Mouse (Mus musculus) heart, embryonic 15.5 days (tissue): ENCODE data around the gene Psapl1. TPM values are rescaled to one million over a fixed set of nuclear protein-coding genes. Genes with fewer than 3 reads are reported as not detected.

Experiments
- ATAC-seq: fragments of 200-750 bp; cut with Nextera tagmentation; replicated peaks from 2 replicates; pipeline ENCODE4 v1.8.0; 2017; ENCODE audit warnings: low read depth, moderate TSS enrichment; ENCODE audit not compliant: insufficient number of reproducible peaks, insufficient read depth, low FRiP score
- H3K27ac ChIP-seq: fragments of 300-500 bp; sonication (generic); 2 replicates; pipeline ENCODE4 v1.5.1; 2015; ENCODE audit warnings: mild to moderate bottlenecking, inconsistent platforms
- H3K27me3 ChIP-seq: fragments of 300-500 bp; sonication (generic); 2 replicates; pipeline ENCODE4 v1.6.1; 2015; ENCODE audit warnings: inconsistent platforms
- H3K36me3 ChIP-seq: fragments of 300-500 bp; sonication (generic); 2 replicates; pipeline ENCODE4 v1.6.1; 2015; ENCODE audit warnings: mild to moderate bottlenecking, inconsistent platforms
- H3K4me1 ChIP-seq: fragments of 300-500 bp; sonication (generic); replicated peaks from 2 replicates; pipeline ENCODE4 v1.6.1; 2015; ENCODE audit warnings: inconsistent platforms
- H3K4me2 ChIP-seq: fragments of 300-500 bp; sonication (generic); 2 replicates; pipeline ENCODE4 v1.6.1; 2015; ENCODE audit warnings: inconsistent platforms, mild to moderate bottlenecking, moderate library complexity
- H3K4me3 ChIP-seq: fragments of 300-500 bp; sonication (generic); 2 replicates; pipeline ENCODE4 v1.5.1; 2015; ENCODE audit warnings: mild to moderate bottlenecking, inconsistent platforms
- H3K9ac ChIP-seq: fragments of 300-500 bp; sonication (generic); 2 replicates; pipeline ENCODE4 v1.6.1; 2015; ENCODE audit warnings: mild to moderate bottlenecking, inconsistent platforms
- H3K9me3 ChIP-seq: fragments of 300-500 bp; sonication (generic); replicated peaks from 2 replicates; pipeline ENCODE4 v1.6.1; 2016; ENCODE audit warnings: inconsistent platforms
- WGBS: fragments of 180-500 bp; shearing (Covaris S2); methylation state at CpG from one replicate; pipeline ENCODE4 v1.1.7; 2015; ENCODE audit warnings: mixed read lengths; 5-methylcytosine and 5-hydroxymethylcytosine counted together
- polyA plus RNA-seq: library from polyadenylated mRNA; unstranded; fragments of >200 nt; fragmentation: Nextera tagmentation; extraction: Ambion mirVana; gene quantifications from 2 replicates; pipeline ENCODE4 v1.2.1, GENCODE M21; 2015

Gene Psapl1
- polyA plus RNA-seq, 1 experiment from 2014 or later = 0.13 TPM

- no peaks in the 10 kb centered on the region for H3K4me1 ChIP-seq
- H3K9ac ChIP-seq = no peak overlapping the region
- no peaks in the 10 kb centered on the region for H3K27me3 ChIP-seq
- no peaks in the 10 kb centered on the region for H3K36me3 ChIP-seq
- no peaks in the 10 kb centered on the region for H3K9me3 ChIP-seq
- WGBS = 81% methylated on average over 7 of the region's 7 CpGs
- H3K4me3 ChIP-seq = no peak overlapping the region
- ATAC-seq = no peak
- no peak overlapping the region for H3K4me2 ChIP-seq
- H3K27ac ChIP-seq = no peak overlapping the region
Measured at GRCm38 (mm10) chr5:36182326-36182725, 21.5 kb upstream of the Psapl1 start.

GRCm38 (mm10) chr5:36186294-36187053 is 17.3 kb upstream of the Psapl1 start:
- Histone ChIP-seq H3K27ac (no peak overlapping the region), H3K36me3 (no peaks in the 10 kb centered on the region), H3K9me3 (no peaks in the 10 kb centered on the region), H3K4me2 (no peak overlapping the region), H3K27me3 (no peaks in the 10 kb centered on the region), H3K4me3 (no peak overlapping the region), H3K9ac (no peak overlapping the region), H3K4me1 (no peaks in the 10 kb centered on the region)
- ATAC-seq = no peak
- 58% methylated on average over 8 of the region's 8 CpGs for WGBS

- Histone ChIP-seq H3K4me3 (no peak overlapping the region), H3K36me3 (no peaks in the 10 kb centered on the region), H3K27me3 (no peaks in the 10 kb centered on the region), H3K27ac (no peak overlapping the region), H3K4me1 (no peaks in the 10 kb centered on the region), H3K9ac (no peak overlapping the region), H3K9me3 (no peaks in the 10 kb centered on the region), H3K4me2 (no peak overlapping the region)
- WGBS = 79% methylated on average over 4 of the region's 4 CpGs
- ATAC-seq = no peak
Measured at GRCm38 (mm10) chr5:36188310-36188709, 15.5 kb upstream of the Psapl1 start.

GRCm38 (mm10) chr5:36191285-36191684 is 12.5 kb upstream of the Psapl1 start:
- WGBS = 85% methylated on average over 4 of the region's 4 CpGs
- Histone ChIP-seq H3K4me2 (no peak overlapping the region), H3K27ac (no peak overlapping the region), H3K9me3 (no peaks in the 10 kb centered on the region), H3K9ac (no peak overlapping the region), H3K36me3 (no peaks in the 10 kb centered on the region), H3K4me1 (peaks cover 8% of the 10 kb centered on the region), H3K27me3 (no peaks in the 10 kb centered on the region), H3K4me3 (no peak overlapping the region)
- no peak for ATAC-seq

GRCm38 (mm10) chr5:36191876-36192275 is 11.9 kb upstream of the Psapl1 start:
- Histone ChIP-seq H3K27me3 (no peaks in the 10 kb centered on the region), H3K27ac (no peak overlapping the region), H3K4me3 (no peak overlapping the region), H3K36me3 (no peaks in the 10 kb centered on the region), H3K4me1 (peaks cover 8% of the 10 kb centered on the region), H3K9ac (no peak overlapping the region), H3K4me2 (no peak overlapping the region), H3K9me3 (no peaks in the 10 kb centered on the region)
- ATAC-seq = no peak
- WGBS = 77% methylated on average over 3 of the region's 3 CpGs

- Histone ChIP-seq H3K4me3 (no peak overlapping the region), H3K36me3 (no peaks in the 10 kb centered on the region), H3K27ac (no peak overlapping the region), H3K9me3 (no peaks in the 10 kb centered on the region), H3K4me2 (no peak overlapping the region), H3K4me1 (peaks cover 8% of the 10 kb centered on the region), H3K9ac (no peak overlapping the region), H3K27me3 (no peaks in the 10 kb centered on the region)
- 83% methylated on average over 2 of the region's 2 CpGs for WGBS
- no peak for ATAC-seq
Measured at GRCm38 (mm10) chr5:36192677-36193076, 11.1 kb upstream of the Psapl1 start.

GRCm38 (mm10) chr5:36194631-36195030 is 9.2 kb upstream of the Psapl1 start:
- H3K9me3 ChIP-seq = no peaks in the 10 kb centered on the region
- ATAC-seq = no peak
- peaks cover 8% of the 10 kb centered on the region for H3K4me1 ChIP-seq
- WGBS = 70% methylated on average over 4 of the region's 4 CpGs
- no peak overlapping the region for H3K4me2 ChIP-seq
- H3K9ac ChIP-seq = no peak overlapping the region
- no peak overlapping the region for H3K4me3 ChIP-seq
- no peaks in the 10 kb centered on the region for H3K27me3 ChIP-seq
- H3K36me3 ChIP-seq = no peaks in the 10 kb centered on the region
- no peak overlapping the region for H3K27ac ChIP-seq

- no peaks in the 10 kb centered on the region for H3K27me3 ChIP-seq
- no peaks in the 10 kb centered on the region for H3K36me3 ChIP-seq
- no peak overlapping the region for H3K4me2 ChIP-seq
- H3K9ac ChIP-seq = no peak overlapping the region
- no peak for ATAC-seq
- no peak overlapping the region for H3K27ac ChIP-seq
- 89% methylated on average over 4 of the region's 4 CpGs for WGBS
- H3K4me1 ChIP-seq = peaks cover 8% of the 10 kb centered on the region
- no peak overlapping the region for H3K4me3 ChIP-seq
- no peaks in the 10 kb centered on the region for H3K9me3 ChIP-seq
Measured at GRCm38 (mm10) chr5:36195436-36195835, 8.4 kb upstream of the Psapl1 start.

- Histone ChIP-seq H3K4me3 (no peak overlapping the region), H3K27ac (no peak overlapping the region), H3K9ac (no peak overlapping the region), H3K36me3 (no peaks in the 10 kb centered on the region), H3K4me1 (peaks cover 13% of the 10 kb centered on the region), H3K27me3 (no peaks in the 10 kb centered on the region), H3K4me2 (no peak overlapping the region), H3K9me3 (no peaks in the 10 kb centered on the region)
- 68% methylated on average over 1 of the region's 1 CpGs for WGBS
- ATAC-seq = no peak
Measured at GRCm38 (mm10) chr5:36199519-36199918, 4.3 kb upstream of the Psapl1 start.

- no peak overlapping the region for H3K4me2 ChIP-seq
- H3K4me3 ChIP-seq = no peak overlapping the region
- H3K36me3 ChIP-seq = no peaks in the 10 kb centered on the region
- H3K27me3 ChIP-seq = no peaks in the 10 kb centered on the region
- ATAC-seq = no peak
- WGBS = 71% methylated on average over 5 of the region's 5 CpGs
- peaks cover 6% of the 10 kb centered on the region for H3K4me1 ChIP-seq
- no peak overlapping the region for H3K27ac ChIP-seq
- H3K9me3 ChIP-seq = no peaks in the 10 kb centered on the region
- H3K9ac ChIP-seq = no peak overlapping the region
Measured at GRCm38 (mm10) chr5:36202781-36203180, 1.0 kb upstream of the Psapl1 start.

- H3K4me2 ChIP-seq = no peak overlapping the region
- H3K27ac ChIP-seq = no peak overlapping the region
- H3K9ac ChIP-seq = no peak overlapping the region
- no peak overlapping the region for H3K4me3 ChIP-seq
- no peaks in the 10 kb centered on the region for H3K9me3 ChIP-seq
- 77% methylated on average over 5 of the region's 5 CpGs for WGBS
- no peaks in the 10 kb centered on the region for H3K27me3 ChIP-seq
- peaks cover 6% of the 10 kb centered on the region for H3K4me1 ChIP-seq
- no peaks in the 10 kb centered on the region for H3K36me3 ChIP-seq
- ATAC-seq = no peak
Measured at GRCm38 (mm10) chr5:36203421-36203820, 400 bp upstream of the Psapl1 start.

- H3K9me3 ChIP-seq = no peaks in the 10 kb centered on the region
- no peak overlapping the region for H3K9ac ChIP-seq
- H3K4me1 ChIP-seq = peaks cover 6% of the 10 kb centered on the region
- H3K4me3 ChIP-seq = no peak overlapping the region
- WGBS = 60% methylated on average over 11 of the region's 11 CpGs
- ATAC-seq = no peak
- no peak overlapping the region for H3K4me2 ChIP-seq
- H3K27ac ChIP-seq = no peak overlapping the region
- no peaks in the 10 kb centered on the region for H3K27me3 ChIP-seq
- H3K36me3 ChIP-seq = no peaks in the 10 kb centered on the region
Measured at GRCm38 (mm10) chr5:36205397-36205796, 1.6 kb downstream of the Psapl1 start.
